Mouse (Mus musculus) lung, adult 2 months (tissue): ENCODE results near the gene Samd4.

Experiments used
- CTCF ChIP-seq: fragments of 200-500 bp; IDR thresholded peaks from 2 replicates; pipeline ENCODE4 v1.5.1; 2011; ENCODE audit warnings: mild to moderate bottlenecking, low read length, control low read depth; ENCODE audit not compliant: insufficient read depth
- POLR2A ChIP-seq: fragments of 200-500 bp; IDR thresholded peaks from 2 replicates; pipeline ENCODE4 v1.6.1; 2011; ENCODE audit warnings: low read depth, mild to moderate bottlenecking, control low read depth, low read length, borderline replicate concordance; ENCODE audit errors: extremely low read depth

DNA sequence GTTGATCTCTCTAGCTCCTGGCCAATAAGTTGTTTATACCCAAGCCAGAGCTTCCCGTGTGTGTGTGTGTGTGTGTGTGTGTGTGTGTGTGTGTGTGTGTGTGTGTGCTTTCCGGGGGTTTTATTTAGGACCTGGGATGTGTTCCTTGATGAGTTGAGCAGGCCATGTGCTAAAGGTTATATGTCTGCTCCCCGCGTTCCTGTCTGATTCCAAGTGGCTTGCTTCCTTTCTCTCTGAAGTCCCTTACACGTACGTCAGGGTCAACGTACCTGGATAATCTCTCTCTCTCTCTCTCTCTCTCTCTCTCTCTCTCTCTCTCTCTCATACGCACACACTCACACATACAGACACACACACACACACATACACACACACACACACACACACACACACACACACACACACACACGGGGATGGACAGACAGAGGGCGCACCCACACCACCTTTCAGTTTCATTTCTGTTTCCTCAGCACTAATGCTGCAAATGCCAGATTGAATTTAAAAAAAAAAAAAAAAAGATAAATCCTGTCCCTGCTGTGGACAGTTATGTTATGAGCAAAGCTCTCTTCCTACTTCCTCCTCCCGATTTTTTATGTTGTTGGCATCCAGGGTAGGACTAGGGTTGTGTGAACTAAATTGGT is 117.6 kb downstream of the Samd4 start:
- no peak for TF ChIP-seq POLR2A
- TF ChIP-seq CTCF, result no peak
